Mouse (Mus musculus): ENCODE results near the gene Frmd4b.

Frmd4b gene

GRCm38 (mm10) chr6:97521279-97522038 lies 95.9 kb downstream of the Frmd4b start:
- DNase-seq (ENCODE audit: low spot score in 2 of 2) = no peak

GRCm38 (mm10) chr6:97520566-97520965 lies 96.8 kb downstream of the Frmd4b start:
- no peak for DNase-seq (ENCODE audit: low spot score in 2 of 2)

- DNase-seq (ENCODE audit: low spot score in 2 of 2) = no peak
Observed at GRCm38 (mm10) chr6:97519553-97519952, 97.8 kb downstream of the Frmd4b start.

GRCm38 (mm10) chr6:97518467-97518866 lies 98.9 kb downstream of the Frmd4b start:
- DNase-seq (ENCODE audit: low spot score in 2 of 2) = peak; percentile 40 to 42

- DNase-seq (ENCODE audit: low spot score in 2 of 2) = no peak
Observed at GRCm38 (mm10) chr6:97517616-97518235, 99.6 kb downstream of the Frmd4b start.

- DNase-seq (ENCODE audit: low spot score in 2 of 2) = no peak
Observed at GRCm38 (mm10) chr6:97516941-97517340, 100.4 kb downstream of the Frmd4b start.

GRCm38 (mm10) chr6:97510771-97511170 lies 106.6 kb downstream of the Frmd4b start:
- DNase-seq (ENCODE audit: low spot score in 2 of 2) = no peak

GRCm38 (mm10) chr6:97509434-97509833 lies 107.9 kb downstream of the Frmd4b start:
- no peak for DNase-seq (ENCODE audit: low spot score in 2 of 2)

- no peak for DNase-seq (ENCODE audit: low spot score in 2 of 2)
Observed at GRCm38 (mm10) chr6:97508480-97508879, 108.9 kb downstream of the Frmd4b start.

GRCm38 (mm10) chr6:97507893-97508292 lies 109.4 kb downstream of the Frmd4b start:
- no peak for DNase-seq (ENCODE audit: low spot score in 2 of 2)

- peak; percentile 85 to 86 for DNase-seq (ENCODE audit: low spot score in 2 of 2)
Observed at GRCm38 (mm10) chr6:97506141-97506650, 111.1 kb downstream of the Frmd4b start.

GRCm38 (mm10) chr6:97504673-97505072 lies 112.7 kb downstream of the Frmd4b start:
- no peak for DNase-seq (ENCODE audit: low spot score in 2 of 2)

GRCm38 (mm10) chr6:97501000-97501399 lies 116.3 kb downstream of the Frmd4b start:
- no peak for DNase-seq (ENCODE audit: low spot score in 2 of 2)

GRCm38 (mm10) chr6:97500246-97500645 lies 117.1 kb downstream of the Frmd4b start:
- DNase-seq (ENCODE audit: low spot score in 2 of 2) = no peak

- no peak for DNase-seq (ENCODE audit: low spot score in 2 of 2)
Observed at GRCm38 (mm10) chr6:97496002-97496401, 121.3 kb downstream of the Frmd4b start.

- DNase-seq (ENCODE audit: low spot score in 2 of 2) = no peak
Observed at GRCm38 (mm10) chr6:97491065-97491464, 126.3 kb downstream of the Frmd4b start.

GRCm38 (mm10) chr6:97488821-97489220 lies 128.5 kb downstream of the Frmd4b start:
- peak; percentile 41 to 50 for DNase-seq (ENCODE audit: low spot score in 2 of 2)

- no peak for DNase-seq (ENCODE audit: low spot score in 2 of 2)
Observed at GRCm38 (mm10) chr6:97488280-97488679, 129.1 kb downstream of the Frmd4b start.

- peak; percentile 73 to 77 for DNase-seq (ENCODE audit: low spot score in 2 of 2)
Observed at GRCm38 (mm10) chr6:97487535-97488081, 129.7 kb downstream of the Frmd4b start.

GRCm38 (mm10) chr6:97486813-97487361 lies 130.5 kb downstream of the Frmd4b start:
- no peak for DNase-seq (ENCODE audit: low spot score in 2 of 2)

- DNase-seq (ENCODE audit: low spot score in 2 of 2) = no peak
Observed at GRCm38 (mm10) chr6:97485886-97486386, 131.4 kb downstream of the Frmd4b start.

- no peak for DNase-seq (ENCODE audit: low spot score in 2 of 2)
Observed at GRCm38 (mm10) chr6:97481912-97482311, 135.4 kb downstream of the Frmd4b start.
